Mouse (Mus musculus) urinary bladder, postnatal 0 days (tissue): ENCODE results near the gene Mfn2. TPM values are rescaled to one million over a fixed set of nuclear protein-coding genes. Genes with fewer than 3 reads are reported as not detected.

Experiments used
- polyA plus RNA-seq: library from polyadenylated mRNA; unstranded; fragments of >200 nt; fragmentation: Nextera tagmentation; extraction: Ambion mirVana; gene quantifications from 2 replicates; pipeline ENCODE4 v1.2.1, GENCODE M21; 2015

The Mfn2 gene
- 49.5 and 53.2 TPM in 2 replicates for polyA plus RNA-seq

DNA sequence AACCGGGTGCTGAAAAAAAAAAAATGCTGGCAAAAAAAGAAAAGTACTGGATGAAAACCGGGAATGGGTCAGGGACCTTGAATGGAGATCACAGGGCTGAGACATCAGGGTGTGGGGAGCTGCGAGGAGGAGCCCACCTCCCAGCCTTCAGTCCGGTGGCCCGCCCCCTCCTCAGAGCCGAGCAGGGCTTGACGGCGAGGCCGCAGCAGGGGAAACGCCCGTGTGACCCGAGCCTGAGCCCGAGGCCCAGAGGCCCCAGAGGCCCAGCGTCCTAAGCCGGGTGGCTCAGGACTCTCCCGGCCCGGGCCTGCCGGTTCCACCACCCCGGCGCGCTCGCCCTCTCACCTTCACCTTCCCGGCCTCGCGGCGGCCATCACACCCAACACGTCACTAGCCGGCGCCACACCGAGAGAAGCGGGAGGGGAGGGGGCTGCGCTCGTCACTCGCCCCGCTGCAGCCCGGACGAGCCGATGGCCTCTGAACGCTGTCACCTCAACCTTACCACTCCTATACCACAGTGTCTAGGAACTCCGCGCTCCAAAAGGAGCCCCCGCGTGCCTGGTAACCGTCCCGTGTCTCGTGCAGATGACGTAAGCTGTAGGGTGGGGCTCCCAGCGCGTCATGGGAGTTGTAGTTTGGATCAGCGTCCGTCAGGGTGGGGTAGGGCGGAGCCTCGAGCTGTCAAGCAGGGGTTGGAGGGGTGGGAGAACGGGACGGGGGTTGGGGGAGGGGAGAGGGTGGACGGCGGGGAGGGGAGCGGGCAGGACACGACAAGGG lies at the start of gene Mfn2:
TSS of gene Mfn2 (minus strand) at position 392 of the 777 bp plus-strand sequence.

DNA sequence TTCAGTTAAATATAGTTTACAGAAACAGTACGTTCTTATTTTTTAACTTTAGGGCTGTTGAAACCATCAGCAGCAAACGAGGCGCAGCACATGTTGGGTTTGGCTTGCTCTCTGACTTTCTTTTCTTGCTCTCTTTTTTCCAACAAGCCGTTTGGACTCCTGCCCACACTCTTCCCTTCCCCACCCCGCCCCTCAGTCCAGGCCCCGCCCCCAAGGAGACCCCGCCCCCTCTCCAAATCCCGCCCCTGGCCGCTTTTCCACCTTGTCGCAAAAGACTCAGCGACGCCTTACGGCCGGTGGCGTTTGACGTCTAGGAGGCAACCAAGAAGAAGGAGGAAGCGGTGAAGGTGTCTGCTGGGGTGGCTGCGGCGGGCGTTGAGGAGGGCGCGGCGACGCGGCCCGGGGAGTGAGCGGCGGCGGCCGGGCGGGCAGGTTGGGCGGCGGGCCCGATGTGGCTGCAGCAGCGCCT lies 36.1 kb upstream of the Mfn2 start, which contains the start of gene 2510039O18Rik:
TSS of gene 2510039O18Rik (plus strand) at position 320 of the 469 bp plus-strand sequence.

DNA sequence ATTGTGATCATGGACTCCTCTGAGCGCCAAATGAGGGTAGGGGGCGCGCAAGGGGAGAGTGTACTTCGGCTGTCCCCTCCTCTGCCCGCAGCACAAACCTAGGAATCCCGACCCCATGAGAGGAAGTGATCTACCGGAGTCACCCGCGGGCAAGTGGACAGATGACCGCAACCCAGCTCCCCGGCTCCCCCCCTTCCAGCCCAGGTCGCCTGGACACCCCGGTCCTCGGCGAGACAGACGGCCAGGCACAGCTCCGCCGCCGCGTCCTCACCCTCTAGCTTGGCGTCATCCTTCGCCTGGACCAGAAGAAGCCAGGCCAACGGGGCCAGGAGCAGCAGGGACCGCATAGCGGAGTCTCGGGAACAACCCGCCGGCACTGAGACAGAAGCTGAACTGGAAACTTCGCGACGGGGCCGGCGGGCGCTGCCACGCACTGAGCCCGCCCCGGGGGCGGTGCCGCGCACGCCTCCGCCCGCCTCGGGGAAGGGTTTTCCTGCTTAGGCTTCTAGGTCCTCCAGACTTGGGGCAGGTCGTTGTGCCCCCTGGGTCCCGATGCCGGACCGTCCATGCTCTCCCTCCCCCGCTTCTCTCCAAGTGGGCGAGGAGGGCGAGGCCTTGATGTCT lies 31.9 kb upstream of the Mfn2 start, which contains the start of gene Plod1:
TSS of gene Plod1 (minus strand) at position 437 of the 624 bp plus-strand sequence.

DNA sequence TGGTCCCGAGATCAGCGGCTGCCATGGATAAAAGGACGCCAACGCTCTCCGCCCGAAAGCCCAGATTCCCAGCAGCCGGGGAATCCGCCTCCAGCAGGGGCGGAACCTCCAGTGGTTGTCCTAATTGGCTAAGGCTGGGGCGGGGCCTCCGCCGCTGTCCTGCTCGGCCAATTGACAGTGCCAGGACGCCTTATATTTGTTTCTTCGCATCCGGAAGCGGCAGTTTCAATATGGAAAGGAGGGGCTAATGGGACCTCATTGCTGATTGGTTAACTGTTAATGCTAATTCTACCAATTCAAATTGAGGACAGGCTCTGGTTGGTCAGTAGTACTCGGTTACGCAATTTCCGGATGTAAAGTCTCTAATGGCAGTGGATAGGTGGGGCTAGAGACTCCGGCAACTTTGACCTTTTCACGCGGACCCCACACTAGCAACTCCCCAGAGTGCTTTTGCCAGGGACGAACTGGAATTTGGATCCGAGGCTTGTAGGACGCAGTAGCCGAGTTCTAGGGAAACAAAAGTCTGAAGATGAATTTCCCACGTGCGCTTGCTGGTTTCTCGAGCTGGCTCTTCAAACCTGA lies 36.0 kb downstream of the Mfn2 start, which contains the start of the genes Miip and Fv1:
TSS of gene Miip (minus strand) at position 367 of the 582 bp plus-strand sequence.
TSS of gene Fv1 (plus strand) at position 530 of the 582 bp plus-strand sequence.

DNA sequence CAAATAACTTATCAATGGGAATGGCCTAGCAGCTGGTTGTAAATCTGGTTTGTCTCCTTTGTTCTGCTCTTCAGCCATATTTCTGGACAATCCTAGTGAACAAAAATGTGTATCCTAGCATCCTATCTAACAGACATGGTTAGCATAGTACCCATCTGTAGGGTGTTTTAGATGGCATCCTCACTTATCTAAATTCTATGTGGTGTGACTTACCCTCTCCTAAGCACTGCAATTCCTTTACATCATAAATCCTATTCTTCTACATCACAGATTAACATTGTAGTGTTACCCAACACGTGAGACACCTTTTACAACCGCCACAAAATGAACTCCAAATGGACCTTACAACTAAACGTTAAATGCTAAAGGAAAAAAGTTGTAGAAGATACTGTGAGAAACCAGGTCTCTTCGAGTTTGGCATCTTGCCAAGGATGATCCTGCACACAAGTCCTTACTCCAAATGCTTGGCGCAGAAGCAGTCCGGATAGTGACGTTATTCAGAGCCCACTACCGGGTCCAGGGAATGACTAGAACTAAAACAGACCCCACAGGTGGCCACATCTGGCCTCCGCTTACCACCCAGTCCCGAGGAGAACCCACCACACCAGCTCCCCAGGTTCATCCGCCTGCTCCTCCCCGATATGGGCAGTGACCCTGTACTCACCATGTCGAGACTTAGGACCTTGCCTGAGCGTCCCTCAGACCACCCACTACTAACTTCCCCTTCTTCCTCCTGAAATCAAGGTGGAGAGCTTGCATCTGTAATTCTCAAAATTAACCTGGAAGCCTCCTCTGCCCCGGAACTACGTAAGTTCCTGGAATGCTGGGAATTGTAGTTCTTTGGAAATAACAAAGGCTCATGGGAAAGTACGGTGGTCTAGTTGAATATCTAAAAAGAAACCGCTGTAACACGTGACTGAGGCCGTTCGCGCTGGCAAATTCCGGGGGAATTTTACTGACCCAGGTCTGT lies 56.6 kb downstream of the Mfn2 start, which contains the start of gene Zfp933:
TSS of gene Zfp933 (minus strand) at position 753 of the 970 bp plus-strand sequence.

Other genes with a start within 250 kb of the Mfn2 start
- not detected in 2 replicates for gene Zfp534, start 202.2 kb downstream of the Mfn2 start, polyA plus RNA-seq
- 4.3 and 5.0 TPM in 2 replicates for gene Zfp984, start 94.9 kb downstream of the Mfn2 start, polyA plus RNA-seq
- gene Zfp933, start 56.3 kb downstream of the Mfn2 start, polyA plus RNA-seq = 2.9 and 4.2 TPM in 2 replicates
- 12.1 and 14.6 TPM in 2 replicates for gene Miip, start 35.9 kb downstream of the Mfn2 start, polyA plus RNA-seq
- gene Fv1, start 35.7 kb downstream of the Mfn2 start, polyA plus RNA-seq = 2.0 and 2.2 TPM in 2 replicates
- 53.7 and 59.1 TPM in 2 replicates for gene Plod1, start 32.1 kb upstream of the Mfn2 start, polyA plus RNA-seq
- 12.4 and 13.0 TPM in 2 replicates for gene 2510039O18Rik, start 36.2 kb upstream of the Mfn2 start, polyA plus RNA-seq
- gene Nppb, start 81.1 kb upstream of the Mfn2 start, polyA plus RNA-seq = 0.77 and 1.00 TPM in 2 replicates
- gene Nppa, start 96.0 kb upstream of the Mfn2 start, polyA plus RNA-seq = 6.0 and 7.2 TPM in 2 replicates
- 3.5 and 4.7 TPM in 2 replicates for gene Clcn6, start 134.1 kb upstream of the Mfn2 start, polyA plus RNA-seq
- 15.8 and 16.7 TPM in 2 replicates for gene Mthfr, start 134.4 kb upstream of the Mfn2 start, polyA plus RNA-seq
- 21.2 and 23.5 TPM in 2 replicates for gene Agtrap, start 183.3 kb upstream of the Mfn2 start, polyA plus RNA-seq
- 27.9 and 29.9 TPM in 2 replicates for gene Mad2l2, start 225.7 kb upstream of the Mfn2 start, polyA plus RNA-seq
- 0.02 TPM in 1 of 2 replicates, not detected in the other for gene Draxin, start 226.0 kb upstream of the Mfn2 start, polyA plus RNA-seq
- gene Fbxo6, start 247.4 kb upstream of the Mfn2 start, polyA plus RNA-seq = 46.5 and 50.5 TPM in 2 replicates